Mouse (Mus musculus): ENCODE measurements around the gene Cbs. TPM values are rescaled to one million over a fixed set of nuclear protein-coding genes. Genes with fewer than 3 reads are reported as not detected.
"Not testable (repeated sequence)": the region's sequence is repeated elsewhere in the genome, so short reads cannot be mapped to it uniquely, and the experiment has no call there.

Cbs gene
- polyA plus RNA-seq, 1 experiment from 2014 or later, result 3.8 TPM

GRCm38 (mm10) chr17:31613086-31613755 lies 23.8 kb downstream of the Cbs start:
- WGBS, result 79% methylated on average over 4 of the region's 4 CpGs
- H3K4me1 ChIP-seq (ENCODE audit: control insufficient read depth, insufficient read depth, low read length), result no peaks in the 10 kb centered on the region
- H3K27me3 ChIP-seq (ENCODE audit: control insufficient read depth, insufficient read depth, low read length), result no peaks in the 10 kb centered on the region
- DNase-seq (ENCODE audit: low spot score), result no peak
- H3K36me3 ChIP-seq (ENCODE audit: control insufficient read depth, insufficient read depth, low read length), result no peaks in the 10 kb centered on the region
- no peak overlapping the region for H3K4me2 ChIP-seq (ENCODE audit: low read depth, severe bottlenecking)
- H3K4me3 ChIP-seq (ENCODE audit: low read depth, low read length), result no peak overlapping the region
- no peak for ATAC-seq (ENCODE audit: insufficient number of reproducible peaks, low FRiP score, low TSS enrichment, low read depth)
- no peak overlapping the region for H3K9ac ChIP-seq (ENCODE audit: low read length)
- no peaks in the 10 kb centered on the region for H3K9me3 ChIP-seq (ENCODE audit: control insufficient read depth, low read length)
- no peak overlapping the region for H3K27ac ChIP-seq (replicated peaks; ENCODE audit: low read depth, low read length)

GRCm38 (mm10) chr17:31609895-31610294 lies 27.1 kb downstream of the Cbs start:
- Histone ChIP-seq H3K4me3 (ENCODE audit: low read depth, low read length) (no peak overlapping the region), H3K36me3 (ENCODE audit: control insufficient read depth, insufficient read depth, low read length) (no peaks in the 10 kb centered on the region; the same call in 1 of the 2 replicates), H3K27ac (replicated peaks; ENCODE audit: low read depth, low read length) (no peak overlapping the region), H3K9me3 (ENCODE audit: control insufficient read depth, low read length) (no peaks in the 10 kb centered on the region), H3K4me2 (ENCODE audit: low read depth, severe bottlenecking) (no peak overlapping the region), H3K27me3 (ENCODE audit: control insufficient read depth, insufficient read depth, low read length) (no peaks in the 10 kb centered on the region), H3K4me1 (ENCODE audit: control insufficient read depth, insufficient read depth, low read length) (no peaks in the 10 kb centered on the region), H3K9ac (ENCODE audit: low read length) (no peak overlapping the region)
- no peak for DNase-seq (ENCODE audit: low spot score)
- ATAC-seq (ENCODE audit: insufficient number of reproducible peaks, low FRiP score, low TSS enrichment, low read depth), result no peak
- 90% methylated on average over 3 of the region's 3 CpGs for WGBS

- H3K36me3 ChIP-seq (ENCODE audit: control insufficient read depth, insufficient read depth, low read length); H3K9me3 ChIP-seq (ENCODE audit: control insufficient read depth, low read length); H3K27me3 ChIP-seq (ENCODE audit: control insufficient read depth, insufficient read depth, low read length); DNase-seq (ENCODE audit: low spot score); H3K4me2 ChIP-seq (ENCODE audit: low read depth, severe bottlenecking); ATAC-seq (ENCODE audit: insufficient number of reproducible peaks, low FRiP score, low TSS enrichment, low read depth); H3K27ac ChIP-seq (replicated peaks; ENCODE audit: low read depth, low read length); H3K9ac ChIP-seq (ENCODE audit: low read length); H3K4me3 ChIP-seq (ENCODE audit: low read depth, low read length); H3K4me1 ChIP-seq (ENCODE audit: control insufficient read depth, insufficient read depth, low read length): not testable (repeated sequence)
- 89% methylated on average over 3 of the region's 3 CpGs for WGBS
These were observed 27.9 kb downstream of the Cbs start for GRCm38 (mm10) chr17:31609173-31609572.

- 85% methylated on average over 8 of the region's 8 CpGs for WGBS
- Histone ChIP-seq H3K4me1 (ENCODE audit: control insufficient read depth, insufficient read depth, low read length) (no peaks in the 10 kb centered on the region), H3K4me3 (ENCODE audit: low read depth, low read length) (no peak overlapping the region), H3K27me3 (ENCODE audit: control insufficient read depth, insufficient read depth, low read length) (no peaks in the 10 kb centered on the region), H3K4me2 (ENCODE audit: low read depth, severe bottlenecking) (no peak overlapping the region), H3K27ac (replicated peaks; ENCODE audit: low read depth, low read length) (no peak overlapping the region), H3K9ac (ENCODE audit: low read length) (no peak overlapping the region), H3K9me3 (ENCODE audit: control insufficient read depth, low read length) (no peaks in the 10 kb centered on the region), H3K36me3 (ENCODE audit: control insufficient read depth, insufficient read depth, low read length) (no peaks in the 10 kb centered on the region; the same call in 1 of the 2 replicates)
- DNase-seq (ENCODE audit: low spot score) (no peak), ATAC-seq (ENCODE audit: insufficient number of reproducible peaks, low FRiP score, low TSS enrichment, low read depth) (no peak)
These were observed 29.6 kb downstream of the Cbs start for GRCm38 (mm10) chr17:31607256-31607951.

- no peaks in the 10 kb centered on the region; the same call in 1 of the 2 replicates for H3K36me3 ChIP-seq (ENCODE audit: control insufficient read depth, insufficient read depth, low read length)
- DNase-seq (ENCODE audit: low spot score) (no peak), ATAC-seq (ENCODE audit: insufficient number of reproducible peaks, low FRiP score, low TSS enrichment, low read depth) (no peak)
These were observed 30.6 kb downstream of the Cbs start for GRCm38 (mm10) chr17:31606424-31606823.

GRCm38 (mm10) chr17:31598593-31598992 lies 38.4 kb downstream of the Cbs start:
- Histone ChIP-seq H3K27ac (replicated peaks; ENCODE audit: low read depth, low read length) (no peak overlapping the region), H3K27me3 (ENCODE audit: control insufficient read depth, insufficient read depth, low read length) (no peaks in the 10 kb centered on the region), H3K4me2 (ENCODE audit: low read depth, severe bottlenecking) (no peak overlapping the region), H3K9ac (ENCODE audit: low read length) (no peak overlapping the region), H3K4me3 (ENCODE audit: low read depth, low read length) (no peak overlapping the region), H3K4me1 (ENCODE audit: control insufficient read depth, insufficient read depth, low read length) (no peaks in the 10 kb centered on the region), H3K9me3 (ENCODE audit: control insufficient read depth, low read length) (no peaks in the 10 kb centered on the region), H3K36me3 (ENCODE audit: control insufficient read depth, insufficient read depth, low read length) (0 out of 2 replicates have a peak, but pooled peaks cover 2% of the 10 kb centered on the region)
- WGBS, result 90% methylated on average over 8 of the region's 8 CpGs
- no peak for DNase-seq (ENCODE audit: low spot score)
- no peak for ATAC-seq (ENCODE audit: insufficient number of reproducible peaks, low FRiP score, low TSS enrichment, low read depth)

More at GRCm38 (mm10) chr17:31606424-31606823, 30.6 kb downstream of the Cbs start:
- H3K9me3 ChIP-seq (ENCODE audit: control insufficient read depth, low read length), result no peaks in the 10 kb centered on the region
- no peak overlapping the region for H3K4me3 ChIP-seq (ENCODE audit: low read depth, low read length)
- H3K9ac ChIP-seq (ENCODE audit: low read length), result no peak overlapping the region
- no peaks in the 10 kb centered on the region for H3K27me3 ChIP-seq (ENCODE audit: control insufficient read depth, insufficient read depth, low read length)
- H3K27ac ChIP-seq (replicated peaks; ENCODE audit: low read depth, low read length), result no peak overlapping the region
- WGBS, result 81% methylated on average over 7 of the region's 7 CpGs
- no peak overlapping the region for H3K4me2 ChIP-seq (ENCODE audit: low read depth, severe bottlenecking)
- H3K4me1 ChIP-seq (ENCODE audit: control insufficient read depth, insufficient read depth, low read length), result no peaks in the 10 kb centered on the region

GRCm38 (mm10) chr17:31597957-31598356 lies 39.1 kb downstream of the Cbs start:
- Histone ChIP-seq H3K4me3 (ENCODE audit: low read depth, low read length) (no peak overlapping the region), H3K36me3 (ENCODE audit: control insufficient read depth, insufficient read depth, low read length) (0 out of 2 replicates have a peak, but pooled peaks cover 2% of the 10 kb centered on the region), H3K9ac (ENCODE audit: low read length) (no peak overlapping the region), H3K4me2 (ENCODE audit: low read depth, severe bottlenecking) (no peak overlapping the region), H3K9me3 (ENCODE audit: control insufficient read depth, low read length) (no peaks in the 10 kb centered on the region), H3K4me1 (ENCODE audit: control insufficient read depth, insufficient read depth, low read length) (no peaks in the 10 kb centered on the region), H3K27ac (replicated peaks; ENCODE audit: low read depth, low read length) (no peak overlapping the region), H3K27me3 (ENCODE audit: control insufficient read depth, insufficient read depth, low read length) (no peaks in the 10 kb centered on the region)
- ATAC-seq (ENCODE audit: insufficient number of reproducible peaks, low FRiP score, low TSS enrichment, low read depth) (no peak), DNase-seq (ENCODE audit: low spot score) (no peak)
- WGBS, result 91% methylated on average over 9 of the region's 9 CpGs

GRCm38 (mm10) chr17:31595077-31595476 lies 42.0 kb downstream of the Cbs start:
- no peak for ATAC-seq (ENCODE audit: insufficient number of reproducible peaks, low FRiP score, low TSS enrichment, low read depth)
- H3K4me3 ChIP-seq (ENCODE audit: low read depth, low read length), result no peak overlapping the region
- 85% methylated on average over 5 of the region's 5 CpGs for WGBS

More at GRCm38 (mm10) chr17:31595077-31595476, 42.0 kb downstream of the Cbs start:
- peaks cover 8% of the 10 kb centered on the region; the same call in 1 of the 2 replicates for H3K36me3 ChIP-seq (ENCODE audit: control insufficient read depth, insufficient read depth, low read length)
- no peak overlapping the region for H3K27ac ChIP-seq (replicated peaks; ENCODE audit: low read depth, low read length)
- H3K4me2 ChIP-seq (ENCODE audit: low read depth, severe bottlenecking), result no peak overlapping the region
- no peak for DNase-seq (ENCODE audit: low spot score)
- H3K4me1 ChIP-seq (ENCODE audit: control insufficient read depth, insufficient read depth, low read length), result no peaks in the 10 kb centered on the region
- no peaks in the 10 kb centered on the region for H3K9me3 ChIP-seq (ENCODE audit: control insufficient read depth, low read length)
- H3K27me3 ChIP-seq (ENCODE audit: control insufficient read depth, insufficient read depth, low read length), result no peaks in the 10 kb centered on the region
- H3K9ac ChIP-seq (ENCODE audit: low read length), result no peak overlapping the region

Measured in limb, embryonic 11.5 days (tissue).